Mouse (Mus musculus) hindbrain, embryonic 11.5 days (tissue): ENCODE measurements around the gene Dexi. TPM values are rescaled to one million over a fixed set of nuclear protein-coding genes. Genes with fewer than 3 reads are reported as not detected.

Source experiments
- ATAC-seq: fragments of 200-750 bp; cut with Nextera tagmentation; 2 replicates; pipeline ENCODE4 v1.8.0; 2017; ENCODE audit warnings: mild to moderate bottlenecking, moderate TSS enrichment, moderate library complexity; ENCODE audit not compliant: low FRiP score
- DNase-seq: peaks from one replicate; pipeline ENCODE4 v3.0.0-alpha.2; 2015; ENCODE audit warnings: low spot score
- H3K27ac ChIP-seq: fragments of 300-500 bp; sonication (generic); 2 replicates; pipeline ENCODE4 v1.5.1; 2014; ENCODE audit warnings: mild to moderate bottlenecking, low read depth, low read length
- H3K27me3 ChIP-seq: fragments of 300-500 bp; sonication (generic); 2 replicates; pipeline ENCODE4 v1.6.1; 2014; ENCODE audit warnings: mild to moderate bottlenecking, low read length, moderate library complexity, mixed read lengths; ENCODE audit not compliant: control insufficient read depth, insufficient read depth
- H3K36me3 ChIP-seq: fragments of 300-500 bp; sonication (generic); 2 replicates; pipeline ENCODE4 v1.6.1; 2014; ENCODE audit warnings: mild to moderate bottlenecking, low read length, moderate library complexity, mixed read lengths; ENCODE audit not compliant: control insufficient read depth, insufficient read depth
- H3K4me1 ChIP-seq: fragments of 300-500 bp; sonication (generic); replicated peaks from 2 replicates; pipeline ENCODE4 v1.6.1; 2014; ENCODE audit warnings: low read length, mixed read lengths; ENCODE audit not compliant: control insufficient read depth, insufficient read depth
- H3K4me2 ChIP-seq: fragments of 300-500 bp; sonication (generic); replicated peaks from 2 replicates; pipeline ENCODE4 v1.6.1; 2014; ENCODE audit warnings: mild to moderate bottlenecking, low read depth, low read length
- H3K4me3 ChIP-seq: fragments of 300-500 bp; sonication (generic); 2 replicates; pipeline ENCODE4 v1.5.1; 2014; ENCODE audit warnings: low read depth, low read length
- H3K9ac ChIP-seq: fragments of 300-500 bp; sonication (generic); 2 replicates; pipeline ENCODE4 v1.6.1; 2014; ENCODE audit warnings: low read depth, low read length
- H3K9me3 ChIP-seq: fragments of 300-500 bp; sonication (generic); 2 replicates; pipeline ENCODE4 v1.6.1; 2016; ENCODE audit warnings: low read length; ENCODE audit not compliant: control insufficient read depth
- WGBS: fragments of 180-500 bp; shearing (Covaris S2); extraction: QIAGEN DNeasy Blood & Tissue Kit; methylation state at CpG from one replicate; pipeline ENCODE4 v1.1.7; 2014; 5-methylcytosine and 5-hydroxymethylcytosine counted together
- polyA plus RNA-seq: library from polyadenylated mRNA; unstranded; fragments of >200 nt; fragmentation: Nextera tagmentation; extraction: Ambion mirVana; gene quantifications from 2 replicates; pipeline ENCODE4 v1.2.1, GENCODE M21; 2014

Gene Dexi
- polyA plus RNA-seq, 1 experiment from 2014 or later: 21.9 TPM

GRCm38 (mm10) chr16:10533781-10534180, 9.1 kb downstream of the Dexi start:
- Histone ChIP-seq H3K4me2 (no peak overlapping the region), H3K9ac (no peak overlapping the region), H3K4me3 (no peak overlapping the region), H3K27ac (no peak overlapping the region), H3K36me3 (0 out of 2 replicates have a peak, but pooled peaks cover 2% of the 10 kb centered on the region), H3K27me3 (no peaks in the 10 kb centered on the region), H3K4me1 (no peaks in the 10 kb centered on the region), H3K9me3 (no peaks in the 10 kb centered on the region)
- WGBS: 90% methylated on average over 4 of the region's 4 CpGs
- ATAC-seq (no peak), DNase-seq (no peak)

- Histone ChIP-seq H3K36me3 (0 out of 2 replicates have a peak, but pooled peaks cover 2% of the 10 kb centered on the region), H3K9me3 (no peaks in the 10 kb centered on the region), H3K4me2 (no peak overlapping the region), H3K9ac (no peak overlapping the region), H3K27me3 (no peaks in the 10 kb centered on the region), H3K27ac (no peak overlapping the region), H3K4me1 (no peaks in the 10 kb centered on the region), H3K4me3 (no peak overlapping the region)
- ATAC-seq (no peak), DNase-seq (no peak)
- 94% methylated on average over 4 of the region's 4 CpGs for WGBS
These were observed 12.7 kb downstream of the Dexi start for GRCm38 (mm10) chr16:10530179-10530578.

DNA sequence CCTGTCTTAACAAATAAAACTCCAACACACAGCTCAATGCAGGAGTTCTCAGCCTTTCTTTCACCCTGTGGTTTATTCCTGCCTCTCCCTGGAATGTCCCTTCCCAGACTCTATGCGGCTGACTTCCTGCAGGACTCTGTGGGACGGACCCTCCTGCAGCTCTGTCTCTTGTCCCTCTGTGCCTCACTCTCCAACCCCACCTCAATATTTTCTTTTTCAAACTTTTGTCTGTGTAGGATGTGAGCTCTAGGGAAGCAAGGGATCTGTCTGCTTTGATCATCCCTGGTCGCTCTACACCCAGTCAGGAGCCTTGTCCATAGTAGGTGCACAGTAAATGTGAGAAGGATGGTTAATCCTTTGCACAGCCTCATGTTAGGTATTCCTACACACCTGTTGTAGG, 14.5 kb downstream of the Dexi start:
- Histone ChIP-seq H3K27me3 (no peaks in the 10 kb centered on the region), H3K4me3 (no peak overlapping the region), H3K4me1 (no peaks in the 10 kb centered on the region), H3K36me3 (0 out of 2 replicates have a peak, but pooled peaks cover 2% of the 10 kb centered on the region), H3K4me2 (no peak overlapping the region), H3K27ac (no peak overlapping the region), H3K9me3 (no peaks in the 10 kb centered on the region), H3K9ac (no peak overlapping the region)
- DNase-seq (no peak), ATAC-seq (no peak)
- 86% methylated on average over 3 of the region's 3 CpGs for WGBS

DNA sequence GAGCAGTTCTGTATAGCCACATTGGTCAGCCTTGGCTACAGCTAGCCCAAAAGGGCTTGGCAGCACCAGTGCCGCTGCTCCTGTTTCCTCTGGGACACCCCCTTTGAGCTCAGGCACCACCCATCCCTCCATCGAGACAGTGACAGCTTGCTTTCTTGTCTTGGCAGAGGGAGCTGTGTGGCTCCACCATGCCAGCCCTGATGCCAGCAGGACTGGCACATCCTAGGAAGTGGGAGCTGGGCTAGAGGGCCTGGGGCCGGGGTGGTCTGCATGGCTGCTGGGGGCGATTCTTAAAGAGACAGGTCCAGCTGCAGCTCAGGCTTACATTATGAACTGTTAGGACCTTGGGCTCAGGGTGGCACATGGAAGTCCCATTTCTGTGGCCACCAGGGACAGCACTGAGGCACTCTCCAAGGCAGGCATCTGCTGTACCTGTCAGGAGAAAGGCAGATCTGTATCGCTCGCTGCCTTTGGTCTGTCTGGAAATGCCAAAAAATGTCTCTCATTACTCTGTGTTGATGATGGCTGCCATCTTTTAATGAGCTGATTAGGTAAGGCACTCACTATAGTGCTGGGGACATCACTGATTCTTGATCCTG, 15.7 kb downstream of the Dexi start:
- no peak for DNase-seq
- WGBS: 78% methylated on average over 6 of the region's 6 CpGs
- no peak for ATAC-seq
- H3K27ac ChIP-seq: no peak overlapping the region
- H3K27me3 ChIP-seq: no peaks in the 10 kb centered on the region
- no peak overlapping the region for H3K4me2 ChIP-seq
- no peaks in the 10 kb centered on the region for H3K9me3 ChIP-seq
- H3K4me3 ChIP-seq: no peak overlapping the region
- 0 out of 2 replicates have a peak, but pooled peaks cover 2% of the 10 kb centered on the region for H3K36me3 ChIP-seq
- H3K4me1 ChIP-seq: no peaks in the 10 kb centered on the region
- no peak overlapping the region for H3K9ac ChIP-seq

GRCm38 (mm10) chr16:10525610-10525980, 17.3 kb downstream of the Dexi start:
- no peaks in the 10 kb centered on the region for H3K4me1 ChIP-seq
- H3K27ac ChIP-seq: no peak overlapping the region
- H3K4me3 ChIP-seq: no peak overlapping the region
- H3K36me3 ChIP-seq: no peaks in the 10 kb centered on the region
- WGBS: 70% methylated on average over 2 of the region's 2 CpGs
- no peak overlapping the region for H3K4me2 ChIP-seq
- ATAC-seq (no peak), DNase-seq (no peak)
- H3K9me3 ChIP-seq: no peaks in the 10 kb centered on the region
- no peak overlapping the region for H3K9ac ChIP-seq
- H3K27me3 ChIP-seq: no peaks in the 10 kb centered on the region

DNA sequence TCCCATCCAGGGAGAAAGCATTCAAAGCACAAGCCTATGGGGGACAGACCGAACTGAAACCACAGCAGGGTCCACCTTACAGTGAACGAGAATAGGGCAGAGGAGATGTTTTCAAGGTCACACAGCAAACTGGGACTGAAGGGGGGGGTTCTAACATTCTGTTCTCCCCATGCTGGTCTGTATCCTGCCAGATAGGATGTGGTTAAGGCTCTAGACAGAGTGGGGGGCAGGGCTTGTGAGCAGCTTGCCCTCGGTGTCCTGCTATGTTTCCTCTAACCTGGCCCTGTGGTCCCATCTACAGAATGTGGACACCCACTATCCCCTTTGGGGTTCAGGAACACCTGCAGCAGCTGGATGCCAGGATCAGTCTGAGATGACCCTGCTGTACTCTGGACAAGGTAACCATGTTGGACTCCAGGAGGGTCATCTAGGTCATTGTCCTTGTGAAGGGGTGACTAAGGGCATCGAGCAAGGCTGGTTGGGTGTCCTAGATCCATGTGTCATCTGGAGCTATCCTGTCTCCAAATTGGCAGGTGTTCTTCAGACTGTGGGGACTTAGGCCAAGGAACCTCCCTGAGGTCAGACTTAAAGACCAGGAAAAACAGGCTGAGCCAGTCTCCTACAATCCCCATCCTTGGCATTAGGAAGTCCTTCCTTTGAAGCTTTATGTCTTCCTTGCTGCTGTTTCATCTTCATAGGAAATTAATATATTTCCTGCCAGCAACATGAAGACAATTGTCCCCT, 17.8 kb downstream of the Dexi start:
- Histone ChIP-seq H3K9ac (no peak overlapping the region), H3K4me2 (no peak overlapping the region), H3K4me1 (no peaks in the 10 kb centered on the region), H3K9me3 (no peaks in the 10 kb centered on the region), H3K4me3 (no peak overlapping the region), H3K36me3 (no peaks in the 10 kb centered on the region), H3K27me3 (no peaks in the 10 kb centered on the region), H3K27ac (no peak overlapping the region)
- no peak for DNase-seq
- ATAC-seq: no peak
- 89% methylated on average over 4 of the region's 4 CpGs for WGBS

DNA sequence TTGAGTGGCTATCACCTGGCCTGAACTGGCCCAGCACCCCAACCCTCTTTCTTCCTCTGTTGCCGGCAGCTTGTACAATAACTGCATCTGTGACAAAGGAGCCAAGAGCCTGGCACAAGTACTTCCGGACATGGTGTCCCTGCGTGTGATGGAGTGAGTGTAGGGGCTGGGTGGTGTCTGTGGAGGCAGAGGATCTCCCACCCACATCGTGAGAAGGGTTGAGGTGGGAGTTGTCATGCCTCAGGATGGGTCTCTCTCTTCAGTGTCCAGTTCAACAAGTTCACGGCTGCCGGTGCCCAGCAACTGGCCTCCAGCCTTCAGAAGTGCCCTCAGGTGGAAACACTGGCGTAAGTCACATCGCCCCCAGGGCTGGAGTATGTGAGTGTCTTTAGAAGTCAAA, 19.2 kb downstream of the Dexi start:
- DNase-seq: no peak
- H3K4me3 ChIP-seq: no peak overlapping the region

GRCm38 (mm10) chr16:10522811-10523210, 20.0 kb downstream of the Dexi start:
- Histone ChIP-seq H3K4me3 (no peak overlapping the region), H3K4me1 (no peaks in the 10 kb centered on the region), H3K27ac (no peak overlapping the region), H3K9ac (no peak overlapping the region), H3K27me3 (no peaks in the 10 kb centered on the region), H3K4me2 (no peak overlapping the region), H3K9me3 (no peaks in the 10 kb centered on the region), H3K36me3 (no peaks in the 10 kb centered on the region)
- no peak for ATAC-seq
- 81% methylated on average over 1 of the region's 1 CpGs for WGBS
- peak; percentile 68 for DNase-seq

More for the DNA sequence above, 19.2 kb downstream of the Dexi start:
- no peak for ATAC-seq
- Histone ChIP-seq H3K9ac (no peak overlapping the region), H3K27me3 (no peaks in the 10 kb centered on the region), H3K4me2 (no peak overlapping the region), H3K27ac (no peak overlapping the region), H3K4me1 (no peaks in the 10 kb centered on the region), H3K9me3 (no peaks in the 10 kb centered on the region), H3K36me3 (no peaks in the 10 kb centered on the region)
- WGBS: 87% methylated on average over 8 of the region's 8 CpGs
